Mouse (Mus musculus) E14TG2a.4 (cell line): ENCODE results near the gene Tmem274.
"Not testable (repeated sequence)": the region's sequence is repeated elsewhere in the genome, so short reads cannot be mapped to it uniquely, and the experiment has no call there.

Experiments used
- CTCF ChIP-seq: conservative IDR thresholded peaks from 2 replicates; pipeline ENCODE4 v1.5.1; 2014; ENCODE audit warnings: low read length
- NANOG ChIP-seq: IDR thresholded peaks from 2 replicates; pipeline ENCODE4 v1.6.1; 2014; ENCODE audit warnings: borderline replicate concordance, low read length, mixed read lengths
- POU5F1 ChIP-seq: IDR thresholded peaks from 2 replicates; pipeline ENCODE4 v1.6.1; 2014; ENCODE audit warnings: low read length, borderline replicate concordance

GRCm38 (mm10) chr4:149460475-149460874 lies 16.7 kb upstream of the Tmem274 start:
- TF ChIP-seq CTCF, NANOG, POU5F1: not testable (repeated sequence)
